ENCODE assay signal across 8 mouse cellular contexts in genomic region chr15:93596991-93597390, GRCm38 (mm10). TPM values are rescaled to one million over a fixed set of nuclear protein-coding genes. Genes with fewer than 3 reads are reported as not detected.
DNase-seq lines count a peak whose midpoint lies in the region; ATAC-seq lines count a peak whose summit lies in the region.

No protein-coding gene starts in this region.

- H3K27me3 ChIP-seq in heart, embryonic 10.5 days (ENCODE audit: insufficient read depth, poor library complexity, severe bottlenecking): no peaks in the 10 kb centered on the region
- H3K27me3 ChIP-seq in lung, embryonic 16.5 days (ENCODE audit: control insufficient read depth, insufficient read depth, low read depth, low read length): no peaks in the 10 kb centered on the region
- H3K27me3 ChIP-seq in limb, embryonic 10.5 days (ENCODE audit: low read depth, poor library complexity, severe bottlenecking): no peaks in the 10 kb centered on the region
- no peaks in the 10 kb centered on the region for H3K27me3 ChIP-seq in stomach, embryonic 15.5 days (replicated peaks)

- intact Hi-C loops in heart, postnatal 10 days (cut with DNase I): no loop called here

- H3K4me3 ChIP-seq in heart, embryonic 10.5 days: peak overlapping the region; percentile 92
- peak overlapping the region; percentile 77 for H3K4me3 ChIP-seq in lung, embryonic 16.5 days (ENCODE audit: low read length)
- H3K4me3 ChIP-seq in limb, embryonic 10.5 days: peak overlapping the region; percentile 99
- peak overlapping the region; percentile 93; the same call in 1 of the 2 replicates for H3K4me3 ChIP-seq in stomach, embryonic 15.5 days (replicated peaks)

- H3K9me3 ChIP-seq in heart, embryonic 10.5 days: no peaks in the 10 kb centered on the region
- H3K9me3 ChIP-seq in lung, embryonic 16.5 days (ENCODE audit: control insufficient read depth, low read length): no peaks in the 10 kb centered on the region
- H3K9me3 ChIP-seq in limb, embryonic 10.5 days (replicated peaks): no peaks in the 10 kb centered on the region
- no peaks in the 10 kb centered on the region for H3K9me3 ChIP-seq in stomach, embryonic 15.5 days

- peak overlapping the region; percentile 98; the same call in 1 of the 2 replicates for H3K27ac ChIP-seq in heart, embryonic 10.5 days
- H3K27ac ChIP-seq in lung, embryonic 16.5 days (ENCODE audit: low read length): no peak overlapping the region
- H3K27ac ChIP-seq in limb, embryonic 10.5 days: no peak overlapping the region
- 0 out of 2 replicates have a peak overlapping the region, but pooled peaks have one; percentile 35 for H3K27ac ChIP-seq in stomach, embryonic 15.5 days

- WGBS in heart, embryonic 10.5 days: 58% methylated on average over 11 of the region's 11 CpGs
- WGBS in lung, embryonic 16.5 days: 58% methylated on average over 11 of the region's 11 CpGs
- WGBS in limb, embryonic 10.5 days: 65% methylated on average over 11 of the region's 11 CpGs
- 61% methylated on average over 11 of the region's 11 CpGs for WGBS in stomach, embryonic 15.5 days

- H3K4me1 ChIP-seq in heart, embryonic 10.5 days: peaks cover 29% of the 10 kb centered on the region
- H3K4me1 ChIP-seq in lung, embryonic 16.5 days (replicated peaks; ENCODE audit: control insufficient read depth, insufficient read depth, low read length): peaks cover 23% of the 10 kb centered on the region
- peaks cover 41% of the 10 kb centered on the region for H3K4me1 ChIP-seq in limb, embryonic 10.5 days
- peaks cover 11% of the 10 kb centered on the region for H3K4me1 ChIP-seq in stomach, embryonic 15.5 days

- DNase-seq in heart, embryonic 10.5 days (ENCODE audit: low spot score): peak; percentile 71
- DNase-seq in heart, postnatal 10 days: no peak
- no peak for DNase-seq in lung, postnatal 36 days
- DNase-seq in limb, embryonic 10.5 days (ENCODE audit: low spot score): no peak
- DNase-seq in layer of hippocampus, adult 18-20 months (ENCODE audit: low spot score in 2 of 2): no peak

- peak overlapping the region; percentile 45; the same call in 1 of the 2 replicates for H3K9ac ChIP-seq in lung, embryonic 16.5 days (ENCODE audit: low read length)
- H3K9ac ChIP-seq in stomach, embryonic 15.5 days: no peak overlapping the region

- peak overlapping the region; percentile 94 for H3K4me2 ChIP-seq in lung, embryonic 16.5 days (ENCODE audit: low read depth, low read length)
- H3K4me2 ChIP-seq in stomach, embryonic 15.5 days: peak overlapping the region; percentile 92; the same call in 1 of the 2 replicates

- ATAC-seq in lung, embryonic 16.5 days (ENCODE audit: low read depth): no peak
- ATAC-seq in stomach, embryonic 15.5 days (ENCODE audit: insufficient read depth, low FRiP score, low read depth): no peak
- no peak for ATAC-seq in frontal cortex, adult (ENCODE audit: low TSS enrichment)

- no peaks in the 10 kb centered on the region for H3K36me3 ChIP-seq in heart, embryonic 10.5 days
- no peaks in the 10 kb centered on the region for H3K36me3 ChIP-seq in lung, embryonic 16.5 days (ENCODE audit: control insufficient read depth, insufficient read depth, low read length)
- no peaks in the 10 kb centered on the region for H3K36me3 ChIP-seq in limb, embryonic 10.5 days
- H3K36me3 ChIP-seq in stomach, embryonic 15.5 days: no peaks in the 10 kb centered on the region

RNA-seq across cellular contexts. Expression of gene Prickle1, which starts 1.3 kb away (rescaled TPM):
- polyA plus RNA-seq in heart, embryonic 10.5 days (2016; fragmentation: Nextera tagmentation; extraction: Ambion mirVana): 28.5 and 33.4 TPM in 2 replicates
- total RNA-seq in heart, postnatal 10 days (2021): 10 to 100 TPM; 24.1 to 36.4 TPM
- 24.0 and 25.6 TPM in 2 replicates for polyA plus RNA-seq in lung, embryonic 16.5 days (2015; fragmentation: Nextera tagmentation; extraction: Ambion mirVana)
- polyA plus RNA-seq in limb, embryonic 10.5 days (2016; fragmentation: Nextera tagmentation; extraction: Ambion mirVana): 20.4 and 25.7 TPM in 2 replicates
- polyA plus RNA-seq in stomach, embryonic 15.5 days (2015; fragmentation: Nextera tagmentation; extraction: Ambion mirVana): 22.1 and 23.0 TPM in 2 replicates
- total RNA-seq in layer of hippocampus, adult 18-20 months (2021): 10 to 100 TPM; 74.6 to 76.6 TPM

Comparison
In these comparisons a context has a peak if more than half of its experiments do, and no peak if none do; other contexts are left out.
1. H3K27ac ChIP-seq: peak in heart, embryonic 10.5 days (single experiment) and stomach, embryonic 15.5 days (single experiment); none in lung, embryonic 16.5 days (single experiment) and limb, embryonic 10.5 days (single experiment).
2. Peak in every context shown above with its lines, with median percentiles within 50 percentile points of each other: H3K4me3 ChIP-seq.